In genomic region chr19:24224500-24225304, GRCm38 (mm10) we compare ENCODE assay signal across 8 mouse cellular contexts. TPM values are rescaled to one million over a fixed set of nuclear protein-coding genes. Genes with fewer than 3 reads are reported as not detected.
DNase-seq lines count a peak whose midpoint lies in the region; ATAC-seq and TF ChIP-seq lines count a peak whose summit lies in the region.

Gene Tjp2 (minus strand): TSS chr19:24225030.

- peak; percentile 87 for TF ChIP-seq CTCF in layer of hippocampus, adult 2 months (conservative IDR thresholded peaks at IDR 0.05)
- TF ChIP-seq CTCF in olfactory bulb, adult 2 months (IDR thresholded peaks at IDR 0.05; ENCODE audit: insufficient read depth, low read depth, low read length) = peak; percentile 32; the same call in 1 of the 2 replicates

- peaks cover 19% of the 10 kb centered on the region for H3K4me1 ChIP-seq in forebrain, embryonic 16.5 days (replicated peaks; ENCODE audit: control insufficient read depth, insufficient read depth, low read length)
- peaks cover 11% of the 10 kb centered on the region; the same call in 1 of the 2 replicates for H3K4me1 ChIP-seq in lung, embryonic 16.5 days (replicated peaks; ENCODE audit: control insufficient read depth, insufficient read depth, low read length)
- H3K4me1 ChIP-seq in olfactory bulb, adult 2 months (ENCODE audit: control insufficient read depth, insufficient read depth, low read length) = peaks cover 17% of the 10 kb centered on the region

- H3K27me3 ChIP-seq in forebrain, embryonic 16.5 days (replicated peaks; ENCODE audit: control insufficient read depth, insufficient read depth, low read length) = peaks cover 17% of the 10 kb centered on the region
- peaks cover 8% of the 10 kb centered on the region; the same call in 1 of the 2 replicates for H3K27me3 ChIP-seq in lung, embryonic 16.5 days (ENCODE audit: control insufficient read depth, insufficient read depth, low read depth, low read length)

- peak; percentile 95 for DNase-seq in ES-CJ7 (ENCODE audit: low read depth, low spot score)
- DNase-seq in c-Kit-positive CD71-negative TER-119-negative erythroid progenitor cells, embryonic 14.5 days (ENCODE audit: low read depth) = peak; percentile 49
- peak; percentile 70 to 75 for DNase-seq in heart, postnatal 36 days
- peak in 1 of 2 experiments; percentile 23 for DNase-seq in layer of hippocampus, adult 2 months (ENCODE audit: low spot score in 2 of 2)
- peak; percentile 33 for DNase-seq in thymus, postnatal 25 days

- H3K4me2 ChIP-seq in forebrain, embryonic 16.5 days (ENCODE audit: low read length) = peak within 1 kb of the TSS; percentile 90
- peak within 1 kb of the TSS; percentile 76 for H3K4me2 ChIP-seq in lung, embryonic 16.5 days (ENCODE audit: low read depth, low read length)

- peak; percentile 64 for ATAC-seq in forebrain, embryonic 16.5 days
- ATAC-seq in lung, embryonic 16.5 days (ENCODE audit: low read depth) = peak; percentile 78

- peak within 1 kb of the TSS; percentile 57 for H3K9ac ChIP-seq in forebrain, embryonic 16.5 days (replicated peaks; ENCODE audit: low read depth, low read length)
- peak within 1 kb of the TSS; percentile 80 for H3K9ac ChIP-seq in lung, embryonic 16.5 days (ENCODE audit: low read length)

- peak within 1 kb of the TSS; percentile 54 for H3K4me3 ChIP-seq in forebrain, embryonic 16.5 days (replicated peaks; ENCODE audit: low read length)
- peak within 1 kb of the TSS; percentile 71 for H3K4me3 ChIP-seq in layer of hippocampus, adult 2 months
- peak within 1 kb of the TSS; percentile 78 for H3K4me3 ChIP-seq in lung, embryonic 16.5 days (ENCODE audit: low read length)
- H3K4me3 ChIP-seq in olfactory bulb, adult 2 months (ENCODE audit: insufficient read depth, low read depth, low read length) = peak within 1 kb of the TSS; percentile 34

- H3K27ac ChIP-seq in forebrain, embryonic 16.5 days (ENCODE audit: low read length) = no peak within 1 kb of the TSS
- peak within 1 kb of the TSS; percentile 87 for H3K27ac ChIP-seq in layer of hippocampus, adult 2 months
- peak within 1 kb of the TSS; percentile 95 for H3K27ac ChIP-seq in lung, embryonic 16.5 days (ENCODE audit: low read length)
- H3K27ac ChIP-seq in olfactory bulb, adult 2 months (ENCODE audit: insufficient read depth, low read depth, low read length) = no peak within 1 kb of the TSS

- H3K36me3 ChIP-seq in forebrain, embryonic 16.5 days (ENCODE audit: control insufficient read depth, insufficient read depth) = no peaks in the 10 kb centered on the region
- no peaks in the 10 kb centered on the region for H3K36me3 ChIP-seq in lung, embryonic 16.5 days (ENCODE audit: control insufficient read depth, insufficient read depth, low read length)

- WGBS in forebrain, embryonic 16.5 days = under 1% methylated on average over 55 of the region's 59 CpGs
- under 1% methylated on average over 59 of the region's 59 CpGs for WGBS in lung, embryonic 16.5 days
- WGBS in olfactory bulb, adult 2 months = under 1% methylated on average over 59 of the region's 59 CpGs

- H3K9me3 ChIP-seq in forebrain, embryonic 16.5 days (ENCODE audit: control insufficient read depth, low read length) = no peaks in the 10 kb centered on the region
- H3K9me3 ChIP-seq in lung, embryonic 16.5 days (ENCODE audit: control insufficient read depth, low read length) = no peaks in the 10 kb centered on the region

- intact Hi-C loops in heart, postnatal 36 days (cut with DNase I) = loop anchor here (2.0 to 5.0 kb wide), 4 partner anchors 30 to 72 kb away; no protein-coding TSS in a partner anchor

- TF ChIP-seq POLR2A in olfactory bulb, adult 2 months (IDR thresholded peaks at IDR 0.05; ENCODE audit: insufficient read depth, low read depth, low read length) = no peak

RNA-seq across cellular contexts. Expression of gene Tjp2, which starts in this region (rescaled TPM):
- polyA plus RNA-seq in forebrain, embryonic 16.5 days (2015; fragmentation: Nextera tagmentation; extraction: Ambion mirVana) = 11.3 and 15.0 TPM in 2 replicates
- total RNA-seq in heart, postnatal 36 days (2021) = 10 to 100 TPM; 18.2 to 21.3 TPM
- total RNA-seq in layer of hippocampus, adult 2 months (2021) = 10 to 100 TPM; 17.6 to 20.3 TPM
- 34.6 and 36.6 TPM in 2 replicates for polyA plus RNA-seq in lung, embryonic 16.5 days (2015; fragmentation: Nextera tagmentation; extraction: Ambion mirVana)
- not detected in 2 replicates for polyA plus RNA-seq in olfactory bulb, adult 2 months (2012; ENCODE audit: insufficient read depth, insufficient read length, low replicate concordance, missing spikeins)

Comparison
In these comparisons a context has a peak if more than half of its experiments do, and no peak if none do; other contexts are left out.
1. RNA of gene Tjp2 (polyA plus RNA-seq): 34.6 to 36.6 TPM in lung, embryonic 16.5 days and 11.3 to 15.0 TPM in forebrain, embryonic 16.5 days; not detected in olfactory bulb, adult 2 months; every median in the first group is over 10 times any median in the second.
2. H3K27ac ChIP-seq: peak in layer of hippocampus, adult 2 months (single experiment) and lung, embryonic 16.5 days (single experiment); none in forebrain, embryonic 16.5 days (single experiment) and olfactory bulb, adult 2 months (single experiment).
3. Peak in every context shown above with its lines, with median percentiles within 50 percentile points of each other: H3K4me3 ChIP-seq.